In genomic region chr10:12858017-12858416, GRCm38 (mm10) we compare ENCODE assay signal across 22 mouse cellular contexts. TPM values are rescaled to one million over a fixed set of nuclear protein-coding genes. Genes with fewer than 3 reads are reported as not detected.
DNase-seq lines count a peak whose midpoint lies in the region; ATAC-seq and TF ChIP-seq lines count a peak whose summit lies in the region.
"Had no signal": no experiment of that assay in that cellular context is flagged by ENCODE, and none has a peak within 500 bp of the region (broad histone marks: within the 10 kb centered on the region; RNA-seq: fewer than 3 reads in every experiment).

No protein-coding gene starts in this region.

- intact Hi-C loops in gastrocnemius, adult 2 months (cut with DNase I), result no loop called here

- TF ChIP-seq CTCF in gastrocnemius, adult 2 months (IDR thresholded peaks at IDR 0.05), result no peak

- H3K27me3 ChIP-seq in midbrain, embryonic 11.5 days (ENCODE audit: control insufficient read depth, insufficient read depth, low read length), result no peaks in the 10 kb centered on the region
- H3K27me3 ChIP-seq: heart, embryonic 15.5 days; hindbrain, embryonic 13.5 days; kidney, embryonic 15.5 days; liver, embryonic 12.5 days; midbrain, embryonic 12.5 days had no signal

- DNase-seq in gastrocnemius, adult 2 months, result no peak
- no peak for DNase-seq in gastrocnemius, adult 8-10 months (ENCODE audit: low spot score in 2 of 2)
- DNase-seq in 3134 (ENCODE audit: extremely low read depth, insufficient read length, low spot score), result peak; percentile 59
- DNase-seq in Muller cell, postnatal 12 days (ENCODE audit: inconsistent ontology term), result peak; percentile 89
- DNase-seq in fibroblast of lung, adult 2 months (ENCODE audit: low read depth), result peak; percentile 66
- no peak for DNase-seq in midbrain, embryonic 11.5 days (ENCODE audit: low spot score, missing footprints)
- DNase-seq: adrenal gland, postnatal 14 days; cerebellum, postnatal 10 days; gastrocnemius, postnatal 14 days; heart, adult 2 months; heart, postnatal 36 days; kidney, adult 11 months; kidney, postnatal 36 days; layer of hippocampus, postnatal 36 days; thymus, postnatal 25 days had no signal

- H3K27ac ChIP-seq in gastrocnemius, adult 2 months, result peak overlapping the region; percentile 66
- H3K27ac ChIP-seq in midbrain, embryonic 11.5 days (ENCODE audit: low read depth, low read length), result no peak overlapping the region
- H3K27ac ChIP-seq: embryonic facial prominence, embryonic 10.5 days; heart, adult 2 months; heart, embryonic 15.5 days; hindbrain, embryonic 13.5 days; kidney, embryonic 15.5 days; liver, embryonic 12.5 days; midbrain, embryonic 12.5 days had no signal

- H3K36me3 ChIP-seq in midbrain, embryonic 11.5 days (ENCODE audit: control insufficient read depth, insufficient read depth, low read length), result no peaks in the 10 kb centered on the region
- H3K36me3 ChIP-seq: hindbrain, embryonic 13.5 days; liver, embryonic 12.5 days; midbrain, embryonic 12.5 days had no signal

- 85% methylated on average over 5 of the region's 5 CpGs for WGBS in midbrain, embryonic 11.5 days

- peak overlapping the region; percentile 5 for H3K4me3 ChIP-seq in gastrocnemius, adult 2 months
- no peak overlapping the region for H3K4me3 ChIP-seq in midbrain, embryonic 11.5 days (ENCODE audit: low read depth, low read length)
- H3K4me3 ChIP-seq: embryonic facial prominence, embryonic 10.5 days; heart, adult 2 months; heart, embryonic 15.5 days; hindbrain, embryonic 13.5 days; kidney, embryonic 15.5 days; liver, embryonic 12.5 days; midbrain, embryonic 12.5 days had no signal

- ATAC-seq in midbrain, embryonic 11.5 days (ENCODE audit: low FRiP score), result no peak
- no peak for ATAC-seq in megakaryocyte progenitor cell, adult 5-6 weeks (replicated peaks; ENCODE audit: poor library complexity)
- ATAC-seq: liver, embryonic 12.5 days had no signal

- no peaks in the 10 kb centered on the region for H3K9me3 ChIP-seq in midbrain, embryonic 11.5 days (ENCODE audit: control insufficient read depth, low read length)
- H3K9me3 ChIP-seq: embryonic facial prominence, embryonic 10.5 days; heart, embryonic 15.5 days; hindbrain, embryonic 13.5 days; kidney, embryonic 15.5 days; liver, embryonic 12.5 days; midbrain, embryonic 12.5 days had no signal

- H3K9ac ChIP-seq in midbrain, embryonic 11.5 days (ENCODE audit: low read length), result no peak overlapping the region
- H3K9ac ChIP-seq: heart, embryonic 15.5 days; hindbrain, embryonic 13.5 days; kidney, embryonic 15.5 days; liver, embryonic 12.5 days; midbrain, embryonic 12.5 days had no signal

- no peak overlapping the region for H3K4me2 ChIP-seq in midbrain, embryonic 11.5 days
- H3K4me2 ChIP-seq: heart, embryonic 15.5 days; hindbrain, embryonic 13.5 days; kidney, embryonic 15.5 days; liver, embryonic 12.5 days; midbrain, embryonic 12.5 days had no signal

- H3K4me1 ChIP-seq in midbrain, embryonic 11.5 days (ENCODE audit: control insufficient read depth, insufficient read depth, low read length), result no peaks in the 10 kb centered on the region
- H3K4me1 ChIP-seq: hindbrain, embryonic 13.5 days had no signal

RNA-seq across cellular contexts. Expression of gene Utrn, which starts 11.1 kb away (rescaled TPM):
- 10 to 100 TPM; 20.1 to 28.1 TPM for total RNA-seq in gastrocnemius, adult 2 months (2021)
- 10 to 100 TPM; 17.2 to 23.0 (median 20.2) TPM for total RNA-seq in gastrocnemius, adult 8-10 months (2022)
- 29.1 and 31.4 TPM in 2 replicates for polyA plus RNA-seq in midbrain, embryonic 11.5 days (2014; fragmentation: Nextera tagmentation; extraction: Ambion mirVana)
- 25.6 and 28.2 TPM in 2 replicates for total RNA-seq in megakaryocyte progenitor cell, adult 5-6 weeks (2015)
- total RNA-seq in megakaryocyte progenitor cell, adult 5-6 weeks (2017), result 17.2 and 24.2 TPM in 2 replicates

Comparison
In these comparisons a context has a peak if more than half of its experiments do, and no peak if none do; other contexts are left out.
1. DNase-seq: peak in 3134 (single experiment), Muller cell, postnatal 12 days (single experiment) and fibroblast of lung, adult 2 months (single experiment); none in gastrocnemius, adult 2 months (single experiment), gastrocnemius, adult 8-10 months (0 of 2) and midbrain, embryonic 11.5 days (single experiment).